Mouse (Mus musculus) forebrain, embryonic 16.5 days (tissue): ENCODE results near the gene Rfx1. TPM values are rescaled to one million over a fixed set of nuclear protein-coding genes. Genes with fewer than 3 reads are reported as not detected.

ENCODE experiments used
- ATAC-seq: fragments of 200-750 bp; cut with Nextera tagmentation; 2 replicates; pipeline ENCODE4 v1.8.0; 2017; ENCODE audit warnings: mild to moderate bottlenecking, moderate library complexity
- H3K27ac ChIP-seq: fragments of 300-500 bp; sonication (generic); 2 replicates; pipeline ENCODE4 v1.5.1; 2014; ENCODE audit warnings: low read length, control low read depth
- H3K27me3 ChIP-seq: fragments of 300-500 bp; sonication (generic); replicated peaks from 2 replicates; pipeline ENCODE4 v1.6.1; 2014; ENCODE audit warnings: low read length; ENCODE audit not compliant: control insufficient read depth, insufficient read depth
- H3K36me3 ChIP-seq: fragments of 300-500 bp; sonication (generic); 2 replicates; pipeline ENCODE4 v1.6.1; 2014; ENCODE audit not compliant: control insufficient read depth, insufficient read depth
- H3K4me1 ChIP-seq: fragments of 300-500 bp; sonication (generic); replicated peaks from 2 replicates; pipeline ENCODE4 v1.6.1; 2014; ENCODE audit warnings: low read length; ENCODE audit not compliant: control insufficient read depth, insufficient read depth
- H3K4me2 ChIP-seq: fragments of 300-500 bp; sonication (generic); 2 replicates; pipeline ENCODE4 v1.6.1; 2014; ENCODE audit warnings: mild to moderate bottlenecking, low read length, control low read depth
- H3K4me3 ChIP-seq: fragments of 300-500 bp; sonication (generic); replicated peaks from 2 replicates; pipeline ENCODE4 v1.5.1; 2014; ENCODE audit warnings: mild to moderate bottlenecking, low read length, control low read depth
- H3K9ac ChIP-seq: fragments of 300-500 bp; sonication (generic); replicated peaks from 2 replicates; pipeline ENCODE4 v1.6.1; 2014; ENCODE audit warnings: low read depth, low read length, control low read depth
- H3K9me3 ChIP-seq: fragments of 300-500 bp; sonication (generic); 2 replicates; pipeline ENCODE4 v1.6.1; 2016; ENCODE audit warnings: low read length; ENCODE audit not compliant: control insufficient read depth
- WGBS: fragments of 180-500 bp; shearing (Covaris S2); extraction: QIAGEN DNeasy Blood & Tissue Kit; methylation state at CpG from one replicate; pipeline ENCODE4 v1.1.7; 2014; 5-methylcytosine and 5-hydroxymethylcytosine counted together
- polyA plus RNA-seq: library from polyadenylated mRNA; unstranded; fragments of >200 nt; fragmentation: Nextera tagmentation; extraction: Ambion mirVana; gene quantifications from 2 replicates; pipeline ENCODE4 v1.2.1, GENCODE M21; 2015

Rfx1 gene
- 8.7 and 11.3 TPM in 2 replicates for polyA plus RNA-seq

- Histone ChIP-seq H3K4me2 (peak within 1 kb of the TSS; percentile 82), H3K4me3 (peak within 1 kb of the TSS; percentile 91), H3K9me3 (no peaks in the 10 kb centered on the region), H3K27ac (peak within 1 kb of the TSS; percentile 94), H3K27me3 (no peaks in the 10 kb centered on the region), H3K9ac (peak within 1 kb of the TSS; percentile 74), H3K36me3 (no peaks in the 10 kb centered on the region), H3K4me1 (peaks cover 27% of the 10 kb centered on the region)
- ATAC-seq, result peak; percentile 97
- WGBS, result under 1% methylated on average over 50 of the region's 51 CpGs
These were observed at the start of gene Rfx1 for GRCm38 (mm10) chr8:84066291-84066930. Rfx1 (plus strand) TSS chr8:84066834.

GRCm38 (mm10) chr8:84019738-84020137 lies 46.9 kb upstream of the Rfx1 start:
- Histone ChIP-seq H3K27ac (no peak overlapping the region), H3K9ac (no peak overlapping the region), H3K4me2 (no peak overlapping the region), H3K4me1 (no peaks in the 10 kb centered on the region), H3K9me3 (no peaks in the 10 kb centered on the region), H3K36me3 (no peaks in the 10 kb centered on the region), H3K4me3 (no peak overlapping the region), H3K27me3 (peaks cover 3% of the 10 kb centered on the region; the same call in 1 of the 2 replicates)
- 81% methylated on average over 9 of the region's 9 CpGs for WGBS
- no peak for ATAC-seq

- no peaks in the 10 kb centered on the region for H3K9me3 ChIP-seq
- 13% methylated on average over 18 of the region's 18 CpGs for WGBS
- no peak for ATAC-seq
- no peak within 1 kb of the TSS for H3K27ac ChIP-seq
- H3K4me2 ChIP-seq, result no peak within 1 kb of the TSS
- no peaks in the 10 kb centered on the region for H3K36me3 ChIP-seq
- H3K9ac ChIP-seq, result no peak within 1 kb of the TSS
- H3K27me3 ChIP-seq, result peaks cover 3% of the 10 kb centered on the region; the same call in 1 of the 2 replicates
- peaks cover 6% of the 10 kb centered on the region; the same call in 1 of the 2 replicates for H3K4me1 ChIP-seq
- H3K4me3 ChIP-seq, result no peak within 1 kb of the TSS
These were observed 45.5 kb upstream of the Rfx1 start, which contains the start of gene Palm3 for GRCm38 (mm10) chr8:84021096-84021495. Palm3 (plus strand) TSS chr8:84021471.

GRCm38 (mm10) chr8:84021569-84021968 lies 45.1 kb upstream of the Rfx1 start:
- H3K4me2 ChIP-seq, result no peak overlapping the region
- no peak overlapping the region for H3K4me3 ChIP-seq
- ATAC-seq, result no peak
- H3K9me3 ChIP-seq, result no peaks in the 10 kb centered on the region
- 52% methylated on average over 12 of the region's 12 CpGs for WGBS
- no peak overlapping the region for H3K9ac ChIP-seq
- H3K27me3 ChIP-seq, result peaks cover 6% of the 10 kb centered on the region
- no peak overlapping the region for H3K27ac ChIP-seq
- peaks cover 10% of the 10 kb centered on the region; the same call in 1 of the 2 replicates for H3K4me1 ChIP-seq
- H3K36me3 ChIP-seq, result no peaks in the 10 kb centered on the region

- Histone ChIP-seq H3K27ac (no peak overlapping the region), H3K36me3 (no peaks in the 10 kb centered on the region), H3K27me3 (peaks cover 15% of the 10 kb centered on the region), H3K9me3 (no peaks in the 10 kb centered on the region), H3K4me1 (peaks cover 10% of the 10 kb centered on the region; the same call in 1 of the 2 replicates), H3K9ac (no peak overlapping the region), H3K4me2 (no peak overlapping the region), H3K4me3 (no peak overlapping the region)
- 62% methylated on average over 5 of the region's 5 CpGs for WGBS
- ATAC-seq, result no peak
These were observed 43.5 kb upstream of the Rfx1 start for GRCm38 (mm10) chr8:84023085-84023484.

GRCm38 (mm10) chr8:84023631-84024030 lies 43.0 kb upstream of the Rfx1 start:
- Histone ChIP-seq H3K27me3 (peaks cover 15% of the 10 kb centered on the region), H3K4me3 (no peak overlapping the region), H3K4me2 (no peak overlapping the region)

GRCm38 (mm10) chr8:84024171-84024570 lies 42.5 kb upstream of the Rfx1 start:
- Histone ChIP-seq H3K9me3 (no peaks in the 10 kb centered on the region), H3K36me3 (no peaks in the 10 kb centered on the region), H3K4me2 (no peak overlapping the region), H3K9ac (no peak overlapping the region), H3K27me3 (peaks cover 15% of the 10 kb centered on the region), H3K27ac (no peak overlapping the region), H3K4me1 (peaks cover 10% of the 10 kb centered on the region; the same call in 1 of the 2 replicates), H3K4me3 (no peak overlapping the region)
- no peak for ATAC-seq
- WGBS, result 17% methylated on average over 10 of the region's 10 CpGs

More at GRCm38 (mm10) chr8:84023631-84024030, 43.0 kb upstream of the Rfx1 start:
- Histone ChIP-seq H3K27ac (no peak overlapping the region), H3K9me3 (no peaks in the 10 kb centered on the region), H3K9ac (no peak overlapping the region), H3K4me1 (peaks cover 10% of the 10 kb centered on the region; the same call in 1 of the 2 replicates), H3K36me3 (no peaks in the 10 kb centered on the region)
- ATAC-seq, result no peak
- 91% methylated on average over 1 of the region's 1 CpGs for WGBS

- Histone ChIP-seq H3K4me1 (peaks cover 10% of the 10 kb centered on the region; the same call in 1 of the 2 replicates), H3K4me3 (peak overlapping the region; percentile 47), H3K9me3 (no peaks in the 10 kb centered on the region), H3K4me2 (peak overlapping the region; percentile 73), H3K36me3 (no peaks in the 10 kb centered on the region), H3K27me3 (peaks cover 11% of the 10 kb centered on the region), H3K9ac (peak overlapping the region; percentile 56), H3K27ac (no peak overlapping the region)
- under 1% methylated on average over 41 of the region's 41 CpGs for WGBS
- ATAC-seq, result peak; percentile 80
These were observed 40.8 kb upstream of the Rfx1 start for GRCm38 (mm10) chr8:84025863-84026262.

GRCm38 (mm10) chr8:84027449-84027848 lies 39.2 kb upstream of the Rfx1 start:
- Histone ChIP-seq H3K36me3 (no peaks in the 10 kb centered on the region), H3K27ac (no peak overlapping the region), H3K4me3 (no peak overlapping the region), H3K4me1 (peaks cover 10% of the 10 kb centered on the region; the same call in 1 of the 2 replicates), H3K9me3 (no peaks in the 10 kb centered on the region), H3K27me3 (peaks cover 11% of the 10 kb centered on the region), H3K4me2 (no peak overlapping the region), H3K9ac (no peak overlapping the region)
- no peak for ATAC-seq
- WGBS, result 9% methylated on average over 10 of the region's 10 CpGs
